Mouse (Mus musculus) thymus, adult 2 months (tissue): ENCODE data around the gene Gnb5.

Source experiments
- CTCF ChIP-seq: fragments of 200-500 bp; IDR thresholded peaks from 2 replicates; pipeline ENCODE4 v1.5.1; 2012; ENCODE audit warnings: mild to moderate bottlenecking, control low read depth, low read length, moderate library complexity, borderline replicate concordance; ENCODE audit not compliant: control insufficient read depth, poor library complexity, insufficient read depth; ENCODE audit errors: extremely low read depth
- POLR2A ChIP-seq: fragments of 200-500 bp; IDR thresholded peaks from 2 replicates; pipeline ENCODE4 v1.6.1; 2012; ENCODE audit warnings: mild to moderate bottlenecking, low read length, control low read depth, moderate library complexity; ENCODE audit not compliant: control insufficient read depth, poor library complexity, insufficient read depth; ENCODE audit errors: extremely low read depth

GRCm38 (mm10) chr9:75368779-75369178 is 62.7 kb downstream of the Gnb5 start:
- no peak for TF ChIP-seq POLR2A
- TF ChIP-seq CTCF = no peak
